7 mouse cellular contexts compared by ENCODE assay signal in genomic region chr4:48472052-48472791, GRCm38 (mm10). TPM values are rescaled to one million over a fixed set of nuclear protein-coding genes. Genes with fewer than 3 reads are reported as not detected.
DNase-seq lines count a peak whose midpoint lies in the region; ATAC-seq and TF ChIP-seq lines count a peak whose summit lies in the region.

No protein-coding gene starts in this region.

- H3K9ac ChIP-seq in midbrain, embryonic 14.5 days (replicated peaks; ENCODE audit: low read length), result peak overlapping the region; percentile 85

- H3K4me2 ChIP-seq in midbrain, embryonic 14.5 days (ENCODE audit: low read length), result peak overlapping the region; percentile 91

- no peak for TF ChIP-seq POLR2A in thymus, adult 2 months (IDR thresholded peaks at IDR 0.05; ENCODE audit: control insufficient read depth, extremely low read depth, insufficient read depth, low read length, poor library complexity)
- TF ChIP-seq POLR2A in embryonic fibroblast, embryonic 13.5 days (IDR thresholded peaks at IDR 0.05; ENCODE audit: low read depth, low read length), result no peak

- H3K4me3 ChIP-seq in thymus, adult 2 months (ENCODE audit: control insufficient read depth, insufficient read depth, low read length), result peak overlapping the region; percentile 86
- peak overlapping the region; percentile 99 for H3K4me3 ChIP-seq in embryonic fibroblast, embryonic 13.5 days (ENCODE audit: insufficient read depth, low read length)
- peak overlapping the region; percentile 98 for H3K4me3 ChIP-seq in midbrain, embryonic 14.5 days (replicated peaks; ENCODE audit: low read depth, low read length)

- no peaks in the 10 kb centered on the region for H3K9me3 ChIP-seq in midbrain, embryonic 14.5 days (ENCODE audit: control insufficient read depth, low read length)

- H3K4me1 ChIP-seq in thymus, adult 2 months (replicated peaks; ENCODE audit: control insufficient read depth, insufficient read depth, low read length), result peaks cover 3% of the 10 kb centered on the region; the same call in 1 of the 2 replicates
- peaks cover 3% of the 10 kb centered on the region; the same call in 1 of the 2 replicates for H3K4me1 ChIP-seq in embryonic fibroblast, embryonic 13.5 days (ENCODE audit: control insufficient read depth, insufficient read depth, low read length)
- peaks cover 16% of the 10 kb centered on the region for H3K4me1 ChIP-seq in midbrain, embryonic 14.5 days (ENCODE audit: control insufficient read depth, insufficient read depth, low read length)

- no peak overlapping the region for H3K27ac ChIP-seq in thymus, adult 2 months (ENCODE audit: control insufficient read depth, insufficient read depth, low read length)
- H3K27ac ChIP-seq in embryonic fibroblast, embryonic 13.5 days (ENCODE audit: insufficient read depth, low read length), result no peak overlapping the region; the same call in 1 of the 2 replicates
- H3K27ac ChIP-seq in midbrain, embryonic 14.5 days (replicated peaks; ENCODE audit: low read depth, low read length), result no peak overlapping the region

- 10% methylated on average over 12 of the region's 12 CpGs for WGBS in thymus, adult 2 months
- WGBS in midbrain, embryonic 14.5 days, result 17% methylated on average over 12 of the region's 12 CpGs

- no peak for TF ChIP-seq CTCF in thymus, adult 2 months (IDR thresholded peaks at IDR 0.05; ENCODE audit: borderline replicate concordance, control insufficient read depth, extremely low read depth, insufficient read depth, low read length, poor library complexity)
- TF ChIP-seq CTCF in embryonic fibroblast, embryonic 13.5 days (IDR thresholded peaks at IDR 0.05; ENCODE audit: borderline replicate concordance, insufficient read depth, low read length), result no peak

- H3K36me3 ChIP-seq in thymus, adult 2 months (ENCODE audit: control insufficient read depth, insufficient read depth, low read length), result peaks cover 13% of the 10 kb centered on the region
- peaks cover 12% of the 10 kb centered on the region for H3K36me3 ChIP-seq in midbrain, embryonic 14.5 days (ENCODE audit: control insufficient read depth, insufficient read depth, low read length)

- no peak for ATAC-seq in midbrain, embryonic 14.5 days (ENCODE audit: low FRiP score, low TSS enrichment)

- H3K27me3 ChIP-seq in thymus, adult 2 months (ENCODE audit: control insufficient read depth, insufficient read depth, low read length), result no peaks in the 10 kb centered on the region
- H3K27me3 ChIP-seq in midbrain, embryonic 14.5 days (ENCODE audit: control insufficient read depth, insufficient read depth, low read length), result no peaks in the 10 kb centered on the region

- DNase-seq in thymus, adult 2 months, result peak; percentile 27
- no peak for DNase-seq in thymus, postnatal 25 days
- peak; percentile 4 for DNase-seq in kidney, adult 9 months
- peak; percentile 17 for DNase-seq in midbrain, embryonic 14.5 days
- no peak for DNase-seq in adrenal gland, postnatal 14 days
- no peak for DNase-seq in T-cell, adult 2 months (ENCODE audit: low spot score)

RNA-seq across cellular contexts. Expression of gene Tex10, which starts 1.0 kb away (rescaled TPM):
- 20.3 and 22.3 TPM in 2 replicates for polyA plus RNA-seq in thymus, adult 2 months (2012; rRNA removed)
- polyA plus RNA-seq in embryonic fibroblast, embryonic 13.5 days (2011; ENCODE audit: insufficient read length, low read depth, missing spikeins), result 66.2 TPM in 2 replicates
- polyA plus RNA-seq in midbrain, embryonic 14.5 days (2014; fragmentation: Nextera tagmentation; extraction: Ambion mirVana), result 38.5 and 57.1 TPM in 2 replicates
- 23.0 and 27.0 TPM in 2 replicates for total RNA-seq in adrenal gland, postnatal 14 days (2021)

Comparison
In these comparisons a context has a peak if more than half of its experiments do, and no peak if none do; other contexts are left out.
1. DNase-seq: peak in thymus, adult 2 months (single experiment), kidney, adult 9 months (single experiment) and midbrain, embryonic 14.5 days (single experiment); none in thymus, postnatal 25 days (single experiment), adrenal gland, postnatal 14 days (single experiment) and T-cell, adult 2 months (single experiment).
2. Peak in every context shown above with its lines, with median percentiles within 50 percentile points of each other: H3K4me3 ChIP-seq.